Mouse (Mus musculus): ENCODE measurements around the gene Gm13288. TPM values are rescaled to one million over a fixed set of nuclear protein-coding genes. Genes with fewer than 3 reads are reported as not detected.

The Gm13288 gene
- polyA plus RNA-seq, 1 experiment from 2014 or later = not detected

DNA sequence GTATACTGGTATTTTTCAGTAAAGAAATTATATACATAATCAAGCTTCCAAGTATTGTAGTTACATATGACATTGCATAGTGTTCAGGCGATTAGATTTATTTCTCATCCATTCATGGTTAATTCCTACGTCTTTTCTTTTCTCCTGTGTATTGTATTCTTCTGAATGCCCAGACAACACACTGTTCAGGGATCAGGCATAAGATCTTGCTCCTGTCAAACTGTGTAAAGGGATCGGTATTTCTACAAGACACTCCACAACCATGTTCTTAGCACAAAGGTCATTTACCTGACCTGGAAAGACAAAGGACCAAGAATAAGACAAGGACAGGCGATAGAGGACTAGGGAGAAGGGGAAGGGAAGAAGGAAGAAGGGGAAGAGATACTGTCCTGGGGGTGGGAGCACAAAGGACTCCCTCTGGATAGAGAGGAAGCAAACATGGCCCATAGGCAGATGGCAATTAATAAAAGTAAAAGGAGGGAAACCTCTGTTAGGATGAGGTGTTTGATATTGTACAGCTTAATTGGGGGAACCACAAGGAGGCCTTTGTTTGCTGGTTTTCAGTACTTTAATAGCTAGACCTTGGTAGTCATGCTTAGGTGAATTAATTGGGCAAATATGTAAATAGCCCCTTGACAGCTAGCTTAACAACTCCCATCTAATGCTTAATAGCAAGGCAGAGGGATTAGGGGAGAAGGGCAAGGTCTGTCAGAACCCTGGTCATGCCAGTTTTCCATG is 45.9 kb downstream of the Gm13288 start:
- no peaks in the 10 kb centered on the region for H3K27me3 ChIP-seq
- ATAC-seq (ENCODE audit: insufficient number of reproducible peaks, low FRiP score, low TSS enrichment, low read depth) = no peak
- H3K4me1 ChIP-seq = no peaks in the 10 kb centered on the region
- no peak overlapping the region for H3K9ac ChIP-seq
- WGBS = 64% methylated on average over 4 of the region's 4 CpGs
- H3K4me2 ChIP-seq (replicated peaks) = no peak overlapping the region
- H3K9me3 ChIP-seq (replicated peaks) = no peaks in the 10 kb centered on the region
- no peak overlapping the region for H3K27ac ChIP-seq (replicated peaks)
- no peaks in the 10 kb centered on the region for H3K36me3 ChIP-seq
- no peak overlapping the region for H3K4me3 ChIP-seq (replicated peaks)

Other genes with a start within 250 kb of the Gm13288 start
- gene Ifna15, start 247.3 kb upstream of the Gm13288 start, polyA plus RNA-seq (2015; fragmentation: Nextera tagmentation; extraction: Ambion mirVana) = not detected in 2 replicates
- gene Ifna14, start 233.7 kb upstream of the Gm13288 start, polyA plus RNA-seq (2015; fragmentation: Nextera tagmentation; extraction: Ambion mirVana) = not detected in 2 replicates
- gene Ifna9, start 213.1 kb upstream of the Gm13288 start, polyA plus RNA-seq (2015; fragmentation: Nextera tagmentation; extraction: Ambion mirVana) = not detected in 2 replicates
- gene Ifna12, start 202.2 kb upstream of the Gm13288 start, polyA plus RNA-seq (2015; fragmentation: Nextera tagmentation; extraction: Ambion mirVana) = not detected in 2 replicates
- not detected in 2 replicates for gene C87499, start 171.1 kb upstream of the Gm13288 start, polyA plus RNA-seq (2015; fragmentation: Nextera tagmentation; extraction: Ambion mirVana)
- gene Ifna13, start 161.1 kb upstream of the Gm13288 start, polyA plus RNA-seq (2015; fragmentation: Nextera tagmentation; extraction: Ambion mirVana) = not detected in 2 replicates
- not detected in 2 replicates for gene Ifna16, start 128.6 kb upstream of the Gm13288 start, polyA plus RNA-seq (2015; fragmentation: Nextera tagmentation; extraction: Ambion mirVana)
- gene Ifna2, start 121.6 kb upstream of the Gm13288 start, polyA plus RNA-seq (2015; fragmentation: Nextera tagmentation; extraction: Ambion mirVana) = not detected in 2 replicates
- not detected in 2 replicates for gene Ifnab, start 114.2 kb upstream of the Gm13288 start, polyA plus RNA-seq (2015; fragmentation: Nextera tagmentation; extraction: Ambion mirVana)
- 0.72 and 1.2 TPM in 2 replicates for gene Gm26566, start 83.7 kb upstream of the Gm13288 start, polyA plus RNA-seq (2015; fragmentation: Nextera tagmentation; extraction: Ambion mirVana)
- 90.9 and 93.4 TPM in 2 replicates for gene Klhl9, start 83.1 kb upstream of the Gm13288 start, polyA plus RNA-seq (2015; fragmentation: Nextera tagmentation; extraction: Ambion mirVana)
- not detected in 2 replicates for gene Gm13271, start 50.7 kb upstream of the Gm13288 start, polyA plus RNA-seq (2015; fragmentation: Nextera tagmentation; extraction: Ambion mirVana)
- 0.32 and 0.75 TPM in 2 replicates for gene Gm13283, start 45.4 kb upstream of the Gm13288 start, polyA plus RNA-seq (2015; fragmentation: Nextera tagmentation; extraction: Ambion mirVana)
- gene Gm13290, start 31.7 kb upstream of the Gm13288 start, polyA plus RNA-seq (2015; fragmentation: Nextera tagmentation; extraction: Ambion mirVana) = 0.49 and 0.58 TPM in 2 replicates
- not detected in 2 replicates for gene Gm13289, start 28.6 kb upstream of the Gm13288 start, polyA plus RNA-seq (2015; fragmentation: Nextera tagmentation; extraction: Ambion mirVana)
- not detected in 2 replicates for gene Gm13272, start 25.7 kb upstream of the Gm13288 start, polyA plus RNA-seq (2015; fragmentation: Nextera tagmentation; extraction: Ambion mirVana)
- 0.28 and 0.69 TPM in 2 replicates for gene Ifnz, start 23.4 kb upstream of the Gm13288 start, polyA plus RNA-seq (2015; fragmentation: Nextera tagmentation; extraction: Ambion mirVana)
- gene Gm13276, start 19.8 kb upstream of the Gm13288 start, polyA plus RNA-seq (2015; fragmentation: Nextera tagmentation; extraction: Ambion mirVana) = 1.0 TPM in 1 of 2 replicates, not detected in the other
- gene Gm13277, start 16.9 kb upstream of the Gm13288 start, polyA plus RNA-seq (2015; fragmentation: Nextera tagmentation; extraction: Ambion mirVana) = not detected in 2 replicates
- gene Gm13278, start 14.0 kb upstream of the Gm13288 start, polyA plus RNA-seq (2015; fragmentation: Nextera tagmentation; extraction: Ambion mirVana) = not detected in 2 replicates
- gene Gm13275, start 11.0 kb upstream of the Gm13288 start, polyA plus RNA-seq (2015; fragmentation: Nextera tagmentation; extraction: Ambion mirVana) = not detected in 2 replicates
- not detected in 2 replicates for gene Gm13279, start 8.1 kb upstream of the Gm13288 start, polyA plus RNA-seq (2015; fragmentation: Nextera tagmentation; extraction: Ambion mirVana)
- gene Gm13285, start 5.9 kb upstream of the Gm13288 start, polyA plus RNA-seq (2015; fragmentation: Nextera tagmentation; extraction: Ambion mirVana) = 1.7 TPM in 2 replicates
- gene Gm13287, start 2.3 kb upstream of the Gm13288 start, polyA plus RNA-seq (2015; fragmentation: Nextera tagmentation; extraction: Ambion mirVana) = not detected in 2 replicates
- gene Ifna7, start 10.7 kb downstream of the Gm13288 start, polyA plus RNA-seq (2015; fragmentation: Nextera tagmentation; extraction: Ambion mirVana) = not detected in 2 replicates
- not detected in 2 replicates for gene Ifna11, start 14.4 kb downstream of the Gm13288 start, polyA plus RNA-seq (2015; fragmentation: Nextera tagmentation; extraction: Ambion mirVana)
- gene Ifna6, start 21.9 kb downstream of the Gm13288 start, polyA plus RNA-seq (2015; fragmentation: Nextera tagmentation; extraction: Ambion mirVana) = not detected in 2 replicates
- not detected in 2 replicates for gene Ifna5, start 30.0 kb downstream of the Gm13288 start, polyA plus RNA-seq (2015; fragmentation: Nextera tagmentation; extraction: Ambion mirVana)
- gene Ifna4, start 36.3 kb downstream of the Gm13288 start, polyA plus RNA-seq (2015; fragmentation: Nextera tagmentation; extraction: Ambion mirVana) = not detected in 2 replicates
- not detected in 2 replicates for gene Ifna1, start 44.6 kb downstream of the Gm13288 start, polyA plus RNA-seq (2015; fragmentation: Nextera tagmentation; extraction: Ambion mirVana)
- gene Ifne, start 74.7 kb downstream of the Gm13288 start, polyA plus RNA-seq (2015; fragmentation: Nextera tagmentation; extraction: Ambion mirVana) = not detected in 2 replicates